Mouse (Mus musculus) heart, embryonic 13.5 days (tissue): ENCODE measurements around the gene F12. TPM values are rescaled to one million over a fixed set of nuclear protein-coding genes. Genes with fewer than 3 reads are reported as not detected.

Experiments used
- ATAC-seq: fragments of 200-750 bp; cut with Nextera tagmentation; 2 replicates; pipeline ENCODE4 v1.8.0; 2017; ENCODE audit warnings: moderate TSS enrichment; ENCODE audit not compliant: insufficient number of reproducible peaks, low FRiP score, low TSS enrichment; ENCODE audit errors: extremely low read depth
- H3K27ac ChIP-seq: fragments of 300-500 bp; sonication (generic); replicated peaks from 2 replicates; pipeline ENCODE4 v1.5.1; 2015; ENCODE audit warnings: moderate library complexity, mild to moderate bottlenecking, inconsistent platforms
- H3K27me3 ChIP-seq: fragments of 300-500 bp; sonication (generic); replicated peaks from 2 replicates; pipeline ENCODE4 v1.6.1; 2015; ENCODE audit warnings: mild to moderate bottlenecking, inconsistent platforms
- H3K36me3 ChIP-seq: fragments of 300-500 bp; sonication (generic); 2 replicates; pipeline ENCODE4 v1.6.1; 2015; ENCODE audit warnings: mild to moderate bottlenecking, inconsistent platforms
- H3K4me1 ChIP-seq: fragments of 300-500 bp; sonication (generic); 2 replicates; pipeline ENCODE4 v1.6.1; 2015; ENCODE audit warnings: inconsistent platforms
- H3K4me2 ChIP-seq: fragments of 300-500 bp; sonication (generic); 2 replicates; pipeline ENCODE4 v1.6.1; 2015; ENCODE audit warnings: inconsistent platforms, mild to moderate bottlenecking, moderate library complexity
- H3K4me3 ChIP-seq: fragments of 300-500 bp; sonication (generic); 2 replicates; pipeline ENCODE4 v1.5.1; 2015; ENCODE audit warnings: moderate library complexity, mild to moderate bottlenecking, inconsistent platforms
- H3K9ac ChIP-seq: fragments of 300-500 bp; sonication (generic); 2 replicates; pipeline ENCODE4 v1.6.1; 2015; ENCODE audit warnings: inconsistent platforms, mild to moderate bottlenecking, moderate library complexity
- H3K9me3 ChIP-seq: fragments of 300-500 bp; sonication (generic); 2 replicates; pipeline ENCODE4 v1.6.1; 2016; ENCODE audit warnings: inconsistent platforms
- WGBS: fragments of 180-500 bp; shearing (Covaris S2); methylation state at CpG from one replicate; pipeline ENCODE4 v1.1.7; 2015; ENCODE audit warnings: mixed read lengths; 5-methylcytosine and 5-hydroxymethylcytosine counted together
- polyA plus RNA-seq: library from polyadenylated mRNA; unstranded; fragments of >200 nt; fragmentation: Nextera tagmentation; extraction: Ambion mirVana; gene quantifications from 2 replicates; pipeline ENCODE4 v1.2.1, GENCODE M21; 2015

F12 gene
- polyA plus RNA-seq, 1 experiment from 2014 or later = 0.28 TPM

- Histone ChIP-seq H3K4me2 (no peak overlapping the region), H3K36me3 (no peaks in the 10 kb centered on the region), H3K27ac (no peak overlapping the region), H3K9ac (no peak overlapping the region), H3K4me3 (no peak overlapping the region), H3K27me3 (peaks cover 20% of the 10 kb centered on the region), H3K9me3 (0 out of 2 replicates have a peak, but pooled peaks cover 3% of the 10 kb centered on the region), H3K4me1 (no peaks in the 10 kb centered on the region)
- WGBS = 75% methylated on average over 1 of the region's 1 CpGs
- ATAC-seq = no peak
These were observed 35.0 kb downstream of the F12 start for GRCm38 (mm10) chr13:55391626-55392029.

DNA sequence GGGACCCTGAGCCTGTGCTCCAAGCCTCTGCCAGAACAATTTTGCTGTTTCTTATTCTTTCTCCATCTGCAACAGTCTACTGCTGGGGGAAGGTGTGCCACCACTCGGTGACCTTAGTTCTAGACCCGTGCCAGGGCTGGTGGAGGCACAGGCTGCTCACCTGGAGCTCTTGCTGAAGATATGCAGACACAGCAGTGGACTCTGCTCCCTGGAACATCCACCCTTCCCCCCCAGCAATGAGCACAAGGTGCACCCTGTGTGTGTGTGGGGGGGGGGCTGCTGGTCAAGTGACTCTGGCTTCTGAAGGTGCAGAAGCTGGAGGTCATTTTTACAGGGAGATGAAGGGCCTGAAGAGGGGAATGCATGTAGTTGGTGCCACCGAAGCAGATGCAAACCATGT lies 35.9 kb downstream of the F12 start:
- Histone ChIP-seq H3K27ac (no peak overlapping the region), H3K4me3 (no peak overlapping the region), H3K4me2 (no peak overlapping the region), H3K36me3 (no peaks in the 10 kb centered on the region), H3K4me1 (no peaks in the 10 kb centered on the region), H3K9me3 (0 out of 2 replicates have a peak, but pooled peaks cover 3% of the 10 kb centered on the region), H3K27me3 (peaks cover 16% of the 10 kb centered on the region), H3K9ac (no peak overlapping the region)
- ATAC-seq = no peak
- 74% methylated on average over 3 of the region's 3 CpGs for WGBS

DNA sequence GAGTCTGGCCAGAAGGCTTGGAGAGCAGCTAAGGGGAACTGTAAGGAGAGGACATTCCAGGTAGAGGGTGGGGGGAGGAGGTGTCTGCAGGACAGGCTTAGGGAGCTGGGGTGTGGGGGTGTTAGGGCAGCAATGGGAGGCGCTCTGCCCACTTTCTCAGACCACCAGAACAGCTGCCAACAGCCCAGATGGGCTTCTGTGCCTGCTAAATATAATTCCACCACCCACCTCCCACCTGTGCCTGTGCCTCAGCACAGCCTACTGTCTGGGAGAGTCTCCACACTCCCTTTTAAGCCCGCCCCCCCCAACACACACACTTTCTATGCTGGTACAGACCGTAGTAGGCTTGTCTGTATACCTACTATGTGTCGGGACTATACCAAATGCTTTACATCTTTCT lies 44.8 kb downstream of the F12 start:
- 72% methylated on average over 4 of the region's 4 CpGs for WGBS
- Histone ChIP-seq H3K36me3 (no peaks in the 10 kb centered on the region), H3K27ac (no peak overlapping the region), H3K9ac (no peak overlapping the region), H3K4me1 (peaks cover 5% of the 10 kb centered on the region; the same call in 1 of the 2 replicates), H3K4me3 (no peak overlapping the region), H3K27me3 (peaks cover 81% of the 10 kb centered on the region), H3K9me3 (no peaks in the 10 kb centered on the region), H3K4me2 (no peak overlapping the region)
- no peak for ATAC-seq

GRCm38 (mm10) chr13:55378907-55379580 lies 47.5 kb downstream of the F12 start:
- Histone ChIP-seq H3K4me2 (peak overlapping the region; percentile 24), H3K27me3 (peaks cover 95% of the 10 kb centered on the region), H3K36me3 (no peaks in the 10 kb centered on the region), H3K4me3 (peak overlapping the region; percentile 6), H3K9me3 (no peaks in the 10 kb centered on the region), H3K4me1 (peaks cover 5% of the 10 kb centered on the region; the same call in 1 of the 2 replicates), H3K9ac (no peak overlapping the region), H3K27ac (no peak overlapping the region)
- ATAC-seq = no peak
- WGBS = 7% methylated on average over 32 of the region's 32 CpGs

DNA sequence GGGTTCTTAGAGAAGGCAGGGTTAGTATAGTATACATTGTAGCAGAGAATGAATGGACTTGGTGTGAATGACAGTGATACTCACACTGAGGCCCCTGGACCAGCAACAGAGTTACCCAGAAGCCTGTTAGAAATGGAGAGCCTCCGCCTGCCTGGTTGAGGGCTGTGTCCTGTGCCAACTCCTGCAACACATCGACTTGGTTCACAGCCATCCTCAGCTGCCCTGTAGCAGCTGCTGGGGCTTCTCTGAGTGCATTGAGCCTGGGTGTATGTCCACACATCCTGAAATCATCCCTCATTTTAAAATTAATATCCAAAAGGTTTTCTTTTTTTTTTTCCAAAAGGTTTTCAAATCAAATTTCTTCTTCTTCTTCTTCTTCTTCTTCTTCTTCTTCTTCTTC lies 50.7 kb downstream of the F12 start:
- WGBS = 57% methylated on average over 2 of the region's 2 CpGs
- Histone ChIP-seq H3K4me1 (peaks cover 5% of the 10 kb centered on the region; the same call in 1 of the 2 replicates), H3K36me3 (no peaks in the 10 kb centered on the region), H3K27ac (no peak overlapping the region), H3K27me3 (peaks cover 95% of the 10 kb centered on the region), H3K9me3 (no peaks in the 10 kb centered on the region), H3K9ac (no peak overlapping the region), H3K4me2 (no peak overlapping the region), H3K4me3 (no peak overlapping the region)
- ATAC-seq = no peak

GRCm38 (mm10) chr13:55374206-55374924 lies 52.2 kb downstream of the F12 start:
- Histone ChIP-seq H3K9me3 (no peaks in the 10 kb centered on the region), H3K9ac (no peak overlapping the region), H3K27me3 (peaks cover 94% of the 10 kb centered on the region), H3K4me1 (peaks cover 13% of the 10 kb centered on the region), H3K4me3 (no peak overlapping the region), H3K27ac (no peak overlapping the region), H3K4me2 (no peak overlapping the region), H3K36me3 (no peaks in the 10 kb centered on the region)
- 55% methylated on average over 6 of the region's 6 CpGs for WGBS
- no peak for ATAC-seq

DNA sequence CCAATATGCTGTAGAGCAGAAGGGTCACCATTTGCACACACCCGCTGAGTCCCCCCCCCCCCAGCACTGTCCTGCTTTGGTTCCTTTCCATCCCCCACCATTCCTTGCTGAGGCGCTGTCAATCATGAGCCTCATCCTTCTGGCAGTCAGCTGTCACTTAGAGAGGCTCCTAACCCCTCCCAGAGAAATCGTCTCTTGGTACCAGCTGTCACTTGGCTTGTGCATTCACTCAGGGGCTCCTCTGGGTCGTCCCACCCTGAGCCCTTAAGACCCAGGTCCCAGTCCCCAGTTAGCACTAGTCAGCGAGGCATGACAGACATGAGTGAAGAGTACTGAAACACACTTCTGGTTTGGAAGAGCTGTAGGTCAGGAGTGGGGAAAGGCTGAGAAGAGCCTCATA lies 54.9 kb downstream of the F12 start:
- WGBS = 50% methylated on average over 4 of the region's 5 CpGs
- ATAC-seq = no peak
- peaks cover 87% of the 10 kb centered on the region for H3K27me3 ChIP-seq

GRCm38 (mm10) chr13:55371007-55371681 lies 55.4 kb downstream of the F12 start:
- no peak overlapping the region for H3K27ac ChIP-seq
- no peaks in the 10 kb centered on the region for H3K36me3 ChIP-seq
- H3K9ac ChIP-seq = no peak overlapping the region
- 65% methylated on average over 8 of the region's 8 CpGs for WGBS
- peaks cover 82% of the 10 kb centered on the region for H3K27me3 ChIP-seq
- no peaks in the 10 kb centered on the region for H3K9me3 ChIP-seq
- H3K4me3 ChIP-seq = no peak overlapping the region
- H3K4me2 ChIP-seq = no peak overlapping the region
- ATAC-seq = no peak
- H3K4me1 ChIP-seq = peaks cover 10% of the 10 kb centered on the region; the same call in 1 of the 2 replicates

More for the DNA sequence above, 54.9 kb downstream of the F12 start:
- peaks cover 10% of the 10 kb centered on the region; the same call in 1 of the 2 replicates for H3K4me1 ChIP-seq
- H3K9ac ChIP-seq = no peak overlapping the region
- no peaks in the 10 kb centered on the region for H3K36me3 ChIP-seq
- no peak overlapping the region for H3K27ac ChIP-seq
- H3K4me3 ChIP-seq = no peak overlapping the region
- H3K9me3 ChIP-seq = no peaks in the 10 kb centered on the region
- H3K4me2 ChIP-seq = no peak overlapping the region

- Histone ChIP-seq H3K27me3 (peaks cover 81% of the 10 kb centered on the region), H3K4me1 (peaks cover 10% of the 10 kb centered on the region; the same call in 1 of the 2 replicates), H3K4me2 (peak overlapping the region; percentile 34; the same call in 1 of the 2 replicates), H3K9me3 (no peaks in the 10 kb centered on the region), H3K9ac (no peak overlapping the region), H3K27ac (no peak overlapping the region), H3K4me3 (no peak overlapping the region), H3K36me3 (no peaks in the 10 kb centered on the region)
- ATAC-seq = no peak
- 23% methylated on average over 3 of the region's 3 CpGs for WGBS
These were observed 56.4 kb downstream of the F12 start for GRCm38 (mm10) chr13:55370234-55370633.

- Histone ChIP-seq H3K27ac (no peak within 1 kb of the TSS), H3K4me1 (peaks cover 10% of the 10 kb centered on the region; the same call in 1 of the 2 replicates), H3K4me2 (peak within 1 kb of the TSS; percentile 34), H3K27me3 (peaks cover 81% of the 10 kb centered on the region), H3K36me3 (no peaks in the 10 kb centered on the region), H3K9me3 (no peaks in the 10 kb centered on the region), H3K9ac (no peak within 1 kb of the TSS), H3K4me3 (no peak within 1 kb of the TSS)
- 49% methylated on average over 13 of the region's 13 CpGs for WGBS
- no peak for ATAC-seq
These were observed 57.0 kb downstream of the F12 start, which contains the start of gene Rgs14 for GRCm38 (mm10) chr13:55369531-55370114. Gene Rgs14, plus strand, starts transcription at chr13:55369732.

DNA sequence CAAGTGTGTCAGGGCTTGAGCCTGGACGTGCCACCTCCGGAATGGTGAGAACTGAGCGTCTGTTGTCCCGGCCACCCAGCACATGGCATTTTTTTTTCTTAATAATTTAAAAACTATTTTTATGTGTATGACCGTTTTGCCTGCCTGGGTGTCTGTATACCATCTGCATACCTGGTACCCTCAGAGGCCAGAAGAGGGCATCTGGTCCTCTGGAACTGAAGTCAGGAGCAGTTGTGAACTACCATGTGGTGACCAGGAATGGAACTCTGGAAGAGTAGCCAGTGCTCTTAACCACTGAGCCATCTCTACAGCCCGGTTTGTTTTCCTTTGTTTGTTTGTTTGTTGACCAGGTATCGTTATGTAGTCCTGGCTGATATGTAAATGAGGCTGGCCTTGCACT lies 58.2 kb downstream of the F12 start:
- no peak for ATAC-seq
- Histone ChIP-seq H3K27me3 (peaks cover 70% of the 10 kb centered on the region), H3K4me2 (no peak overlapping the region), H3K9ac (no peak overlapping the region), H3K4me3 (no peak overlapping the region), H3K9me3 (no peaks in the 10 kb centered on the region), H3K4me1 (peaks cover 10% of the 10 kb centered on the region; the same call in 1 of the 2 replicates), H3K27ac (no peak overlapping the region), H3K36me3 (no peaks in the 10 kb centered on the region)
- WGBS = 71% methylated on average over 7 of the region's 7 CpGs
